ENCODE assay signal across 8 mouse cellular contexts in the genomic region with DNA sequence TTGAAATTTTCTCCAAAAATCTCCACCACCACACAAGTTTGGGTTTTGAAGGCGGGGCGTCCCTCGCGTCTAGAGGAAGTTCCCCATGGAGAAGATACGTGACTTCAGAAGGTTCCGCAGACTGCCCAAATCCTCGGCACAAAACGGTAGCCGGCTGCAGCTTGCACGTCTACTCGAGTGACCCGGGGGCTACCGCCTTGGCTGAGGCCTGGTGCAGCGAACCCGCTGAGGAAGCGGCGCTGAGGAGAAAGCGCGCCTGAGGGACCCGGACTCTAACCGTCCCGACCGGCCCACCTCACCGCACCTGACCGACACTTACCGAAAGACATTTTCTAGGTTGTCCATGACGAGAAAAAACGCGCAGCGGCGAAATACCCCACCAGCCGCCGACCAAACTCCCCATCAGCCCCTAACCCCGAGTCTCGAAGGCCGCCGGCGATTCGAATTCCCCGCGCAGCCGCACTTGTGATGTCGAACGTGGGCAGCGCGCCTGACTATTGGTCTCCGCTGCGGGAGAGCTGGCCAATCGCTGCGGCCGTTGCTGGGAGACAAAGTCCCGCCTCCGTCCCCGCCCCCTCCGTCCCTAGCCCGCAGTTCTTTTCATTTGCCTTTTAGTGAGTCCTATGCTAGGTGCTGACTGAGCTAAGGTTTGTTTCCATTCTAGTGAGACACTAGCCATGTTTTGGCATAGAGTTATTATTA. TPM values are rescaled to one million over a fixed set of nuclear protein-coding genes. Genes with fewer than 3 reads are reported as not detected.
A peak's percentile ranks its signal among the peaks of the same experiment; 100 is the strongest.
DNase-seq lines count a peak whose midpoint lies in the region; ATAC-seq and TF ChIP-seq lines count a peak whose summit lies in the region.

A gene (minus strand): TSS at position 465 of the 702 bp plus-strand sequence.

- peak; percentile 95 for ATAC-seq in heart, embryonic 15.5 days (replicated peaks; ENCODE audit: insufficient number of reproducible peaks, insufficient read depth, low FRiP score, low read depth)
- ATAC-seq in liver, embryonic 14.5 days (ENCODE audit: insufficient read depth), result peak; percentile 98
- peak; percentile 96 for ATAC-seq in neural tube, embryonic 11.5 days (ENCODE audit: insufficient read depth, low FRiP score, low TSS enrichment)
- peak; percentile 99 for ATAC-seq in stomach, postnatal 0 days (ENCODE audit: low FRiP score, low TSS enrichment)

- no peaks in the 10 kb centered on the region for H3K4me1 ChIP-seq in brown adipose tissue, adult 24 weeks (ENCODE audit: control insufficient read depth, insufficient read depth, insufficient read length, low read length)
- H3K4me1 ChIP-seq in heart, embryonic 15.5 days (replicated peaks), result peaks cover 11% of the 10 kb centered on the region
- H3K4me1 ChIP-seq in liver, embryonic 14.5 days (replicated peaks; ENCODE audit: control insufficient read depth in 2 of 2, insufficient read depth in 2 of 2, low read length in 1 of 2), result peaks cover 6 to 8% of the 10 kb centered on the region in 2 experiments
- H3K4me1 ChIP-seq in neural tube, embryonic 11.5 days (ENCODE audit: control insufficient read depth, insufficient read depth, low read length), result peaks cover 6% of the 10 kb centered on the region; the same call in 1 of the 2 replicates
- no peaks in the 10 kb centered on the region for H3K4me1 ChIP-seq in stomach, postnatal 0 days (replicated peaks; ENCODE audit: control insufficient read depth, insufficient read depth)

- H3K9ac ChIP-seq in heart, embryonic 15.5 days, result peak within 1 kb of the TSS; percentile 43
- peak within 1 kb of the TSS; percentile 87 for H3K9ac ChIP-seq in liver, embryonic 14.5 days (replicated peaks)
- peak within 1 kb of the TSS; percentile 67 for H3K9ac ChIP-seq in neural tube, embryonic 11.5 days (ENCODE audit: low read length)
- H3K9ac ChIP-seq in stomach, postnatal 0 days (ENCODE audit: low read length), result peak within 1 kb of the TSS; percentile 58

- H3K27me3 ChIP-seq in heart, embryonic 15.5 days, result peaks cover 13% of the 10 kb centered on the region; the same call in 1 of the 2 replicates
- no peaks in the 10 kb centered on the region for H3K27me3 ChIP-seq in liver, embryonic 14.5 days (ENCODE audit: control insufficient read depth, insufficient read depth, low read length)
- H3K27me3 ChIP-seq in neural tube, embryonic 11.5 days (ENCODE audit: control insufficient read depth, insufficient read depth, low read length), result no peaks in the 10 kb centered on the region
- no peaks in the 10 kb centered on the region; the same call in 1 of the 2 replicates for H3K27me3 ChIP-seq in stomach, postnatal 0 days (ENCODE audit: control insufficient read depth, insufficient read depth, low read length)

- H3K27ac ChIP-seq in brown adipose tissue, adult 24 weeks (replicated peaks; ENCODE audit: low read depth, low read length), result no peak within 1 kb of the TSS
- 0 out of 2 replicates have a peak within 1 kb of the TSS, but pooled peaks have one; percentile 6 for H3K27ac ChIP-seq in heart, embryonic 15.5 days
- peak within 1 kb of the TSS; percentile 21; the same call in 1 of the 2 replicates for H3K27ac ChIP-seq in liver, embryonic 14.5 days
- H3K27ac ChIP-seq in neural tube, embryonic 11.5 days (ENCODE audit: low read depth, low read length), result no peak within 1 kb of the TSS
- H3K27ac ChIP-seq in stomach, postnatal 0 days (replicated peaks), result no peak within 1 kb of the TSS

- H3K9me3 ChIP-seq in heart, embryonic 15.5 days (replicated peaks), result no peaks in the 10 kb centered on the region
- H3K9me3 ChIP-seq in liver, embryonic 14.5 days (ENCODE audit: control insufficient read depth, low read length), result no peaks in the 10 kb centered on the region
- H3K9me3 ChIP-seq in neural tube, embryonic 11.5 days (ENCODE audit: control insufficient read depth, low read length), result no peaks in the 10 kb centered on the region
- no peaks in the 10 kb centered on the region for H3K9me3 ChIP-seq in stomach, postnatal 0 days (ENCODE audit: control insufficient read depth, low read length)

- peak within 1 kb of the TSS; percentile 49 for H3K4me3 ChIP-seq in brown adipose tissue, adult 24 weeks (ENCODE audit: insufficient read depth, low read depth, low read length)
- peak within 1 kb of the TSS; percentile 71 for H3K4me3 ChIP-seq in heart, embryonic 15.5 days
- H3K4me3 ChIP-seq in liver, embryonic 14.5 days (ENCODE audit: insufficient read depth in 1 of 2, low read depth in 2 of 2, low read length in 2 of 2), result peak within 1 kb of the TSS; percentile 91 to 95
- peak within 1 kb of the TSS; percentile 82 for H3K4me3 ChIP-seq in neural tube, embryonic 11.5 days (ENCODE audit: low read depth, low read length)
- H3K4me3 ChIP-seq in stomach, postnatal 0 days (ENCODE audit: low read depth, low read length), result peak within 1 kb of the TSS; percentile 74

- peaks cover 6% of the 10 kb centered on the region; the same call in 1 of the 2 replicates for H3K36me3 ChIP-seq in heart, embryonic 15.5 days
- H3K36me3 ChIP-seq in liver, embryonic 14.5 days (replicated peaks; ENCODE audit: control insufficient read depth, insufficient read depth, low read depth), result peaks cover 4% of the 10 kb centered on the region
- H3K36me3 ChIP-seq in neural tube, embryonic 11.5 days (ENCODE audit: control insufficient read depth, insufficient read depth, low read length), result 0 out of 2 replicates have a peak, but pooled peaks cover 2% of the 10 kb centered on the region
- peaks cover 2% of the 10 kb centered on the region; the same call in 1 of the 2 replicates for H3K36me3 ChIP-seq in stomach, postnatal 0 days (ENCODE audit: control insufficient read depth, insufficient read depth, low read length)

- no peak for TF ChIP-seq EP300 in liver, embryonic 14.5 days (IDR thresholded peaks at IDR 0.05; ENCODE audit: low read depth)
- TF ChIP-seq EP300 in stomach, postnatal 0 days (optimal IDR thresholded peaks at IDR 0.05), result no peak

- peak within 1 kb of the TSS; percentile 77 for H3K4me2 ChIP-seq in heart, embryonic 15.5 days
- H3K4me2 ChIP-seq in liver, embryonic 14.5 days (ENCODE audit: low read depth), result peak within 1 kb of the TSS; percentile 84
- H3K4me2 ChIP-seq in neural tube, embryonic 11.5 days (ENCODE audit: low read depth), result peak within 1 kb of the TSS; percentile 62
- H3K4me2 ChIP-seq in stomach, postnatal 0 days (replicated peaks; ENCODE audit: low read depth), result peak within 1 kb of the TSS; percentile 94

- TF ChIP-seq CTCF in liver, embryonic 14.5 days (IDR thresholded peaks at IDR 0.05; ENCODE audit: low read depth), result no peak
- no peak for TF ChIP-seq CTCF in stomach, postnatal 0 days (IDR thresholded peaks at IDR 0.05; ENCODE audit: low read depth)

- peak; percentile 98 for DNase-seq in CD4-positive, CD25-positive, alpha-beta regulatory T cell, adult 2 months (ENCODE audit: low read depth, low spot score)
- DNase-seq in fibroblast of lung, adult 2 months (ENCODE audit: low read depth), result peak; percentile 78
- DNase-seq in kidney, postnatal 25 days, result peak; percentile 98
- DNase-seq in liver, embryonic 14.5 days (ENCODE audit: low read depth in 3 of 3, low spot score in 3 of 3), result peak; percentile 83 to 85 (median 85)
- peak; percentile 94 for DNase-seq in neural tube, embryonic 11.5 days (ENCODE audit: low spot score)
- peak; percentile 94 for DNase-seq in stomach, postnatal 0 days (ENCODE audit: low spot score)

- WGBS in heart, embryonic 15.5 days, result under 1% methylated on average over 56 of the region's 56 CpGs
- WGBS in liver, embryonic 14.5 days (ENCODE audit: insufficient replicate concordance), result under 1% methylated on average over 56 of the region's 56 CpGs
- WGBS in neural tube, embryonic 11.5 days, result under 1% methylated on average over 56 of the region's 56 CpGs
- WGBS in stomach, postnatal 0 days, result under 1% methylated on average over 56 of the region's 56 CpGs

RNA-seq across cellular contexts. Expression of the gene that starts here (rescaled TPM):
- not detected in 2 replicates for polyA plus RNA-seq in brown adipose tissue, adult 24 weeks (2012; ENCODE audit: insufficient read depth, insufficient read length, missing spikeins)
- 35.7 and 39.2 TPM in 2 replicates for polyA plus RNA-seq in heart, embryonic 15.5 days (2015; fragmentation: Nextera tagmentation; extraction: Ambion mirVana)
- polyA plus RNA-seq in liver, embryonic 14.5 days (2012; rRNA removed), result 10.8 and 17.0 TPM in 2 replicates
- polyA plus RNA-seq in liver, embryonic 14.5 days (2014; fragmentation: Nextera tagmentation; extraction: Ambion mirVana), result 11.5 and 14.5 TPM in 2 replicates
- polyA plus RNA-seq in neural tube, embryonic 11.5 days (2014; fragmentation: Nextera tagmentation; extraction: Ambion mirVana), result 35.5 TPM in 2 replicates
- polyA plus RNA-seq in stomach, postnatal 0 days (2015; fragmentation: Nextera tagmentation; extraction: Ambion mirVana), result 5.3 and 6.5 TPM in 2 replicates

Comparison
In these comparisons a context has a peak if more than half of its experiments do, and no peak if none do; other contexts are left out.
1. H3K27ac ChIP-seq: peak in heart, embryonic 15.5 days (single experiment) and liver, embryonic 14.5 days (single experiment); none in brown adipose tissue, adult 24 weeks (single experiment), neural tube, embryonic 11.5 days (single experiment) and stomach, postnatal 0 days (single experiment).
2. Peak in every context shown above with its lines, with median percentiles within 50 percentile points of each other: DNase-seq, H3K4me3 ChIP-seq, ATAC-seq, H3K4me2 ChIP-seq and H3K9ac ChIP-seq.